Mouse (Mus musculus) ES-E14 (cell line): Measurements from ENCODE around the gene Tcea2.

Source experiments
- HCFC1 ChIP-seq: IDR thresholded peaks from 2 replicates; pipeline ENCODE4 v1.6.1; 2012; ENCODE audit warnings: low read length, inconsistent platforms, borderline replicate concordance; ENCODE audit not compliant: insufficient read depth
- ZC3H11A ChIP-seq: IDR thresholded peaks from 2 replicates; pipeline ENCODE4 v1.6.1; 2012; ENCODE audit warnings: low read depth, mild to moderate bottlenecking, inconsistent platforms, low read length, borderline replicate concordance
- ZNF384 ChIP-seq: IDR thresholded peaks from 2 replicates; pipeline ENCODE4 v1.6.1; 2012; ENCODE audit warnings: low read depth, low read length, inconsistent platforms

- no peak for TF ChIP-seq ZC3H11A
- no peak for TF ChIP-seq HCFC1
- TF ChIP-seq ZNF384, result no peak
Observed at GRCm38 (mm10) chr2:181677096-181677754, 2.9 kb upstream of the Tcea2 start.
